8 mouse cellular contexts compared by ENCODE assay signal in genomic region chr15:102224992-102225617, GRCm38 (mm10). TPM values are rescaled to one million over a fixed set of nuclear protein-coding genes. Genes with fewer than 3 reads are reported as not detected.
A peak's percentile ranks its signal among the peaks of the same experiment; 100 is the strongest.
DNase-seq lines count a peak whose midpoint lies in the region; ATAC-seq and TF ChIP-seq lines count a peak whose summit lies in the region.

No protein-coding gene starts in this region.

- no peak for DNase-seq in kidney, postnatal 0 days (ENCODE audit: low spot score)
- DNase-seq in kidney, adult 8-10 months, result no peak
- DNase-seq in limb, embryonic 11.5 days (ENCODE audit: low spot score), result no peak
- DNase-seq in thymus, postnatal 4 days, result peak; percentile 76
- no peak for DNase-seq in frontal cortex, postnatal 36 days (ENCODE audit: low spot score in 2 of 2)
- no peak for DNase-seq in cerebellum, postnatal 10 days

- ATAC-seq in kidney, postnatal 0 days (replicated peaks; ENCODE audit: low FRiP score, low read depth), result no peak
- ATAC-seq in embryonic facial prominence, embryonic 15.5 days (ENCODE audit: insufficient number of reproducible peaks, low FRiP score, low TSS enrichment, low read depth), result no peak
- ATAC-seq in limb, embryonic 11.5 days (ENCODE audit: insufficient number of reproducible peaks, low FRiP score, low TSS enrichment, low read depth), result no peak
- ATAC-seq in monocyte, adult 5-6 weeks (replicated peaks; ENCODE audit: insufficient number of reproducible peaks, low FRiP score, low TSS enrichment, poor library complexity, severe bottlenecking), result peak; percentile 62

- H3K27ac ChIP-seq in kidney, postnatal 0 days, result no peak overlapping the region
- no peak overlapping the region for H3K27ac ChIP-seq in embryonic facial prominence, embryonic 15.5 days (replicated peaks)
- no peak overlapping the region for H3K27ac ChIP-seq in limb, embryonic 11.5 days (replicated peaks; ENCODE audit: low read depth, low read length)

- no peaks in the 10 kb centered on the region for H3K27me3 ChIP-seq in kidney, postnatal 0 days (ENCODE audit: insufficient read depth, low read length)
- no peaks in the 10 kb centered on the region for H3K27me3 ChIP-seq in embryonic facial prominence, embryonic 15.5 days
- peaks cover 7% of the 10 kb centered on the region for H3K27me3 ChIP-seq in limb, embryonic 11.5 days (ENCODE audit: control insufficient read depth, insufficient read depth, low read length)

- peak overlapping the region; percentile 92 for H3K4me2 ChIP-seq in kidney, postnatal 0 days (ENCODE audit: low read length)
- H3K4me2 ChIP-seq in embryonic facial prominence, embryonic 15.5 days (replicated peaks), result peak overlapping the region; percentile 90
- peak overlapping the region; percentile 75 for H3K4me2 ChIP-seq in limb, embryonic 11.5 days (ENCODE audit: low read depth, severe bottlenecking)

- 0 out of 2 replicates have a peak, but pooled peaks cover 3% of the 10 kb centered on the region for H3K4me1 ChIP-seq in kidney, postnatal 0 days (replicated peaks; ENCODE audit: insufficient read depth, low read length)
- peaks cover 18% of the 10 kb centered on the region for H3K4me1 ChIP-seq in embryonic facial prominence, embryonic 15.5 days
- H3K4me1 ChIP-seq in limb, embryonic 11.5 days (ENCODE audit: control insufficient read depth, insufficient read depth, low read length), result no peaks in the 10 kb centered on the region

- H3K9me3 ChIP-seq in kidney, postnatal 0 days (replicated peaks; ENCODE audit: low read length), result no peaks in the 10 kb centered on the region
- no peaks in the 10 kb centered on the region for H3K9me3 ChIP-seq in embryonic facial prominence, embryonic 15.5 days (replicated peaks)
- H3K9me3 ChIP-seq in limb, embryonic 11.5 days (ENCODE audit: control insufficient read depth, low read length), result no peaks in the 10 kb centered on the region

- TF ChIP-seq CTCF in kidney, postnatal 0 days (IDR thresholded peaks at IDR 0.05; ENCODE audit: low read depth), result no peak

- no peaks in the 10 kb centered on the region for H3K36me3 ChIP-seq in kidney, postnatal 0 days (ENCODE audit: insufficient read depth, low read length)
- no peaks in the 10 kb centered on the region for H3K36me3 ChIP-seq in embryonic facial prominence, embryonic 15.5 days
- H3K36me3 ChIP-seq in limb, embryonic 11.5 days (ENCODE audit: control insufficient read depth, insufficient read depth, low read length), result no peaks in the 10 kb centered on the region

- H3K4me3 ChIP-seq in kidney, postnatal 0 days (replicated peaks; ENCODE audit: low read depth, low read length), result peak overlapping the region; percentile 34
- H3K4me3 ChIP-seq in embryonic facial prominence, embryonic 15.5 days (replicated peaks), result peak overlapping the region; percentile 48
- peak overlapping the region; percentile 25 for H3K4me3 ChIP-seq in limb, embryonic 11.5 days (ENCODE audit: low read depth, low read length)

- WGBS in kidney, postnatal 0 days, result 15% methylated on average over 21 of the region's 21 CpGs
- 13% methylated on average over 21 of the region's 21 CpGs for WGBS in embryonic facial prominence, embryonic 15.5 days
- 11% methylated on average over 21 of the region's 21 CpGs for WGBS in limb, embryonic 11.5 days

- peak overlapping the region; percentile 52; the same call in 1 of the 2 replicates for H3K9ac ChIP-seq in kidney, postnatal 0 days (ENCODE audit: low read depth, low read length)
- H3K9ac ChIP-seq in embryonic facial prominence, embryonic 15.5 days, result 0 out of 2 replicates have a peak overlapping the region, but pooled peaks have one; percentile 35
- peak overlapping the region; percentile 55; the same call in 1 of the 2 replicates for H3K9ac ChIP-seq in limb, embryonic 11.5 days (ENCODE audit: low read length)

RNA-seq across cellular contexts. Expression of gene Itgb7, which starts 6.6 kb away (rescaled TPM):
- polyA plus RNA-seq in kidney, postnatal 0 days (2015; fragmentation: Nextera tagmentation; extraction: Ambion mirVana), result 0.69 and 1.2 TPM in 2 replicates
- 5.8 and 6.8 TPM in 2 replicates for polyA plus RNA-seq in embryonic facial prominence, embryonic 15.5 days (2015; fragmentation: Nextera tagmentation; extraction: Ambion mirVana)
- polyA plus RNA-seq in limb, embryonic 11.5 days (2014; fragmentation: Nextera tagmentation; extraction: Ambion mirVana), result 0.57 and 0.71 TPM in 2 replicates
- 533 to 618 TPM (median 601 TPM) in 3 replicates for total RNA-seq in monocyte, adult 5-6 weeks (2017)

RNA-seq across cellular contexts. Expression of gene Csad, which starts 20.6 kb away (rescaled TPM):
- 142 TPM in 2 replicates for polyA plus RNA-seq in kidney, postnatal 0 days (2015; fragmentation: Nextera tagmentation; extraction: Ambion mirVana)
- 99.1 and 106 TPM in 2 replicates for polyA plus RNA-seq in embryonic facial prominence, embryonic 15.5 days (2015; fragmentation: Nextera tagmentation; extraction: Ambion mirVana)
- 37.3 and 37.5 TPM in 2 replicates for polyA plus RNA-seq in limb, embryonic 11.5 days (2014; fragmentation: Nextera tagmentation; extraction: Ambion mirVana)
- 4.1 to 11.2 TPM (median 8.1 TPM) in 3 replicates for total RNA-seq in monocyte, adult 5-6 weeks (2017)

RNA-seq across cellular contexts. Expression of gene Zfp740, which starts 22.1 kb away (rescaled TPM):
- polyA plus RNA-seq in kidney, postnatal 0 days (2015; fragmentation: Nextera tagmentation; extraction: Ambion mirVana), result 45.4 and 49.0 TPM in 2 replicates
- 61.5 and 62.7 TPM in 2 replicates for polyA plus RNA-seq in embryonic facial prominence, embryonic 15.5 days (2015; fragmentation: Nextera tagmentation; extraction: Ambion mirVana)
- 67.5 and 71.1 TPM in 2 replicates for polyA plus RNA-seq in limb, embryonic 11.5 days (2014; fragmentation: Nextera tagmentation; extraction: Ambion mirVana)
- total RNA-seq in monocyte, adult 5-6 weeks (2017), result 58.9 to 62.9 TPM (median 60.3 TPM) in 3 replicates

RNA-seq across cellular contexts. Expression of gene Rarg, which starts 32.2 kb away (rescaled TPM):
- polyA plus RNA-seq in kidney, postnatal 0 days (2015; fragmentation: Nextera tagmentation; extraction: Ambion mirVana), result 23.2 and 23.5 TPM in 2 replicates
- polyA plus RNA-seq in embryonic facial prominence, embryonic 15.5 days (2015; fragmentation: Nextera tagmentation; extraction: Ambion mirVana), result 112 and 123 TPM in 2 replicates
- polyA plus RNA-seq in limb, embryonic 11.5 days (2014; fragmentation: Nextera tagmentation; extraction: Ambion mirVana), result 118 and 119 TPM in 2 replicates
- 18.8 to 30.0 TPM (median 26.6 TPM) in 3 replicates for total RNA-seq in monocyte, adult 5-6 weeks (2017)

RNA-seq across cellular contexts. Expression of gene Gm9918, which starts 45.3 kb away (rescaled TPM):
- polyA plus RNA-seq in kidney, postnatal 0 days (2015; fragmentation: Nextera tagmentation; extraction: Ambion mirVana), result 0.23 and 0.38 TPM in 2 replicates
- polyA plus RNA-seq in embryonic facial prominence, embryonic 15.5 days (2015; fragmentation: Nextera tagmentation; extraction: Ambion mirVana), result 1.6 and 1.7 TPM in 2 replicates
- polyA plus RNA-seq in limb, embryonic 11.5 days (2014; fragmentation: Nextera tagmentation; extraction: Ambion mirVana), result 0.88 and 1.1 TPM in 2 replicates
- not detected in 3 replicates for total RNA-seq in monocyte, adult 5-6 weeks (2017)
